ENCODE assay signal across 7 mouse cellular contexts in genomic region chr1:131688475-131688874, GRCm38 (mm10). TPM values are rescaled to one million over a fixed set of nuclear protein-coding genes. Genes with fewer than 3 reads are reported as not detected.
DNase-seq lines count a peak whose midpoint lies in the region; ATAC-seq lines count a peak whose summit lies in the region.

Rab7b (plus strand) TSS chr1:131688695.

- H3K27ac ChIP-seq in macrophage = peak within 1 kb of the TSS; percentile 99
- no peak within 1 kb of the TSS for H3K27ac ChIP-seq in neural tube, embryonic 15.5 days (replicated peaks)
- H3K27ac ChIP-seq in hindbrain, embryonic 13.5 days = no peak within 1 kb of the TSS

- no peak within 1 kb of the TSS for H3K9ac ChIP-seq in neural tube, embryonic 15.5 days (replicated peaks)
- no peak within 1 kb of the TSS for H3K9ac ChIP-seq in hindbrain, embryonic 13.5 days

- H3K4me2 ChIP-seq in neural tube, embryonic 15.5 days = no peak within 1 kb of the TSS
- no peak within 1 kb of the TSS for H3K4me2 ChIP-seq in hindbrain, embryonic 13.5 days

- peak within 1 kb of the TSS; percentile 74 for H3K4me3 ChIP-seq in macrophage (ENCODE audit: inconsistent target)
- H3K4me3 ChIP-seq in neural tube, embryonic 15.5 days (replicated peaks) = no peak within 1 kb of the TSS
- H3K4me3 ChIP-seq in hindbrain, embryonic 13.5 days = no peak within 1 kb of the TSS

- intact Hi-C loops in heart, postnatal 14 days (cut with DNase I) = no loop called here
- intact Hi-C loops in left cerebral cortex, postnatal 4 days (cut with DNase I) = no loop called here

- ATAC-seq in neural tube, embryonic 15.5 days (ENCODE audit: low FRiP score) = no peak
- no peak for ATAC-seq in hindbrain, embryonic 13.5 days (ENCODE audit: low FRiP score)

- no peaks in the 10 kb centered on the region for H3K27me3 ChIP-seq in neural tube, embryonic 15.5 days (replicated peaks)
- H3K27me3 ChIP-seq in hindbrain, embryonic 13.5 days = no peaks in the 10 kb centered on the region

- DNase-seq in 416B (ENCODE audit: low read depth) = peak; percentile 39
- peak; percentile 58 for DNase-seq in adrenal gland, adult 8-10 months
- peak; percentile 65 to 75 for DNase-seq in heart, postnatal 14 days
- no peak for DNase-seq in left cerebral cortex, postnatal 4 days

- H3K9me3 ChIP-seq in neural tube, embryonic 15.5 days (replicated peaks) = no peaks in the 10 kb centered on the region
- no peaks in the 10 kb centered on the region for H3K9me3 ChIP-seq in hindbrain, embryonic 13.5 days

- H3K36me3 ChIP-seq in macrophage (ENCODE audit: inconsistent target) = 0 out of 2 replicates have a peak, but pooled peaks cover 8% of the 10 kb centered on the region
- no peaks in the 10 kb centered on the region for H3K36me3 ChIP-seq in neural tube, embryonic 15.5 days
- H3K36me3 ChIP-seq in hindbrain, embryonic 13.5 days = no peaks in the 10 kb centered on the region

- WGBS in macrophage (ENCODE audit: missing documents) = 12% methylated on average over 8 of the region's 8 CpGs
- 59% methylated on average over 8 of the region's 8 CpGs for WGBS in neural tube, embryonic 15.5 days
- WGBS in hindbrain, embryonic 13.5 days = 67% methylated on average over 8 of the region's 8 CpGs

- peaks cover 44% of the 10 kb centered on the region for H3K79me2 ChIP-seq in macrophage (ENCODE audit: inconsistent target)

- H3K4me1 ChIP-seq in neural tube, embryonic 15.5 days = no peaks in the 10 kb centered on the region
- H3K4me1 ChIP-seq in hindbrain, embryonic 13.5 days (replicated peaks) = no peaks in the 10 kb centered on the region

RNA-seq across cellular contexts. Expression of gene Rab7b, which starts in this region (rescaled TPM):
- 10 to 100 TPM in 2 of 4 experiments, 1 to 10 TPM in 2; 6.6 to 17.4 (median 11.0) TPM for total RNA-seq in adrenal gland, adult 8-10 months (2022)
- total RNA-seq in heart, postnatal 14 days (2021) = 1 to 10 TPM; 4.2 to 4.5 TPM
- 100 to 1,000 TPM in 8 of 26 experiments, 10 to 100 TPM in 17, 1 to 10 TPM in 1; 8.3 to 204 (median 87.6) TPM for total RNA-seq in macrophage (2018; cell fraction: chromatin; rRNA removed)
- total RNA-seq in macrophage (2018; cell fraction: cytosol; rRNA removed) = 100 to 1,000 TPM; 112 to 252 (median 182) TPM
- 100 to 1,000 TPM in 18 of 26 experiments, 10 to 100 TPM in 8; 24.3 to 204 (median 119) TPM for total RNA-seq in macrophage (2018; cell fraction: nucleus; rRNA removed)
- 161 to 338 TPM (median 284 TPM) in 3 replicates for polyA plus RNA-seq in macrophage (2018)
- total RNA-seq in left cerebral cortex, postnatal 4 days (2021) = 1 to 10 TPM in 1 of 2 experiments, under 1 TPM in 1; 0.93 to 1.8 TPM
- 1.4 and 1.9 TPM in 2 replicates for polyA plus RNA-seq in neural tube, embryonic 15.5 days (2015; fragmentation: Nextera tagmentation; extraction: Ambion mirVana)
- 0.79 and 1.2 TPM in 2 replicates for polyA plus RNA-seq in hindbrain, embryonic 13.5 days (2015; fragmentation: Nextera tagmentation; extraction: Ambion mirVana)

Comparison
In these comparisons a context has a peak if more than half of its experiments do, and no peak if none do; other contexts are left out.
1. RNA of gene Rab7b (polyA plus RNA-seq): 161 to 338 TPM in macrophage; 1.4 to 1.9 TPM in neural tube, embryonic 15.5 days and 0.79 to 1.2 TPM in hindbrain, embryonic 13.5 days; every median in the first group is over 10 times any median in the second.